9 mouse cellular contexts compared by ENCODE assay signal in genomic region chr15:85708843-85709242, GRCm38 (mm10). TPM values are rescaled to one million over a fixed set of nuclear protein-coding genes. Genes with fewer than 3 reads are reported as not detected.
A peak's percentile ranks its signal among the peaks of the same experiment; 100 is the strongest.
DNase-seq lines count a peak whose midpoint lies in the region; ATAC-seq lines count a peak whose summit lies in the region.
"Had no signal": no experiment of that assay in that cellular context is flagged by ENCODE, and none has a peak within 500 bp of the region (broad histone marks: within the 10 kb centered on the region; RNA-seq: fewer than 3 reads in every experiment).

No protein-coding gene starts in this region.

- no peak overlapping the region for H3K27ac ChIP-seq in kidney, embryonic 14.5 days (ENCODE audit: low read depth, low read length)
- peak overlapping the region; percentile 33 for H3K27ac ChIP-seq in brown adipose tissue, adult 24 weeks (replicated peaks; ENCODE audit: low read depth, low read length)

- H3K9me3 ChIP-seq in kidney, embryonic 14.5 days (ENCODE audit: control insufficient read depth, low read length), result no peaks in the 10 kb centered on the region

- peak; percentile 7; the same call in 1 of the 2 replicates for ATAC-seq in kidney, embryonic 14.5 days (ENCODE audit: low FRiP score, low TSS enrichment)
- ATAC-seq in megakaryocyte, adult 5-6 weeks (ENCODE audit: poor library complexity, severe bottlenecking), result no peak

- no peaks in the 10 kb centered on the region for H3K27me3 ChIP-seq in kidney, embryonic 14.5 days (ENCODE audit: control insufficient read depth, insufficient read depth, low read length)

- H3K4me3 ChIP-seq in kidney, embryonic 14.5 days (ENCODE audit: low read length), result no peak overlapping the region
- no peak overlapping the region for H3K4me3 ChIP-seq in brown adipose tissue, adult 24 weeks (ENCODE audit: insufficient read depth, low read depth, low read length)

- H3K36me3 ChIP-seq in kidney, embryonic 14.5 days (ENCODE audit: control insufficient read depth, insufficient read depth, low read length), result peaks cover 23% of the 10 kb centered on the region; the same call in 1 of the 2 replicates

- H3K9ac ChIP-seq in kidney, embryonic 14.5 days (ENCODE audit: low read depth, low read length), result no peak overlapping the region

- 75% methylated on average over 4 of the region's 4 CpGs for WGBS in kidney, embryonic 14.5 days

- peaks cover 8% of the 10 kb centered on the region; the same call in 1 of the 2 replicates for H3K4me1 ChIP-seq in kidney, embryonic 14.5 days (ENCODE audit: control insufficient read depth, insufficient read depth, low read length)
- peaks cover 24% of the 10 kb centered on the region for H3K4me1 ChIP-seq in brown adipose tissue, adult 24 weeks (ENCODE audit: control insufficient read depth, insufficient read depth, insufficient read length, low read length)

- DNase-seq in adrenal gland, postnatal 14 days, result peak; percentile 54
- no peak for DNase-seq in adrenal gland, postnatal 25 days
- no peak for DNase-seq in kidney, adult 18-20 months
- peak; percentile 64 for DNase-seq in kidney, postnatal 10 days
- DNase-seq in retina, postnatal 1 day, result no peak

- no peak overlapping the region for H3K4me2 ChIP-seq in kidney, embryonic 14.5 days (replicated peaks; ENCODE audit: low read depth, low read length)

RNA-seq across cellular contexts. Expression of gene Ppara, which starts 25.9 kb away (rescaled TPM):
- total RNA-seq in adrenal gland, postnatal 14 days (2021), result 63.3 and 84.9 TPM in 2 replicates
- 28.5 and 42.3 TPM in 2 replicates for total RNA-seq in adrenal gland, postnatal 25 days (2021)
- polyA plus RNA-seq in kidney, embryonic 14.5 days (2014; fragmentation: Nextera tagmentation; extraction: Ambion mirVana), result 1.7 and 2.3 TPM in 2 replicates
- 53.5 and 108 TPM in 2 replicates for polyA plus RNA-seq in brown adipose tissue, adult 24 weeks (2012; ENCODE audit: insufficient read depth, insufficient read length, missing spikeins)
- total RNA-seq in megakaryocyte, adult 5-6 weeks (2015), result not detected in 2 replicates
- total RNA-seq in megakaryocyte, adult 5-6 weeks (2017), result not detected in 2 replicates
- total RNA-seq: hematopoietic stem cell, adult 5-6 weeks had no signal

Comparison
In these comparisons a context has a peak if more than half of its experiments do, and no peak if none do; other contexts are left out.
1. DNase-seq: peak in adrenal gland, postnatal 14 days (single experiment) and kidney, postnatal 10 days (single experiment); none in adrenal gland, postnatal 25 days (single experiment), kidney, adult 18-20 months (single experiment) and retina, postnatal 1 day (single experiment).
2. RNA of gene Ppara, which starts 25.9 kb away (total RNA-seq): 63.3 to 84.9 TPM in adrenal gland, postnatal 14 days and 28.5 to 42.3 TPM in adrenal gland, postnatal 25 days; not detected in megakaryocyte, adult 5-6 weeks; every median in the first group is over 10 times any median in the second.